Mouse (Mus musculus) forebrain, embryonic 14.5 days (tissue): Measurements from ENCODE around the gene Dlg2. TPM values are rescaled to one million over a fixed set of nuclear protein-coding genes. Genes with fewer than 3 reads are reported as not detected.
A peak's percentile ranks its signal among the peaks of the same experiment; 100 is the strongest.

ENCODE experiments used
- ATAC-seq: fragments of 200-750 bp; cut with Nextera tagmentation; 2 replicates; pipeline ENCODE4 v1.8.0; 2017; ENCODE audit warnings: mild to moderate bottlenecking, moderate library complexity
- DNase-seq: peaks from one replicate; pipeline ENCODE4 v3.0.0-alpha.2; 2015; ENCODE audit warnings: low spot score
- H3K27ac ChIP-seq: fragments of 300-500 bp; sonication (generic); 2 replicates; pipeline ENCODE4 v1.5.1; 2014; ENCODE audit warnings: low read depth, mild to moderate bottlenecking, control low read depth, low read length, moderate library complexity
- H3K27me3 ChIP-seq: fragments of 300-500 bp; sonication (generic); replicated peaks from 2 replicates; pipeline ENCODE4 v1.6.1; 2014; ENCODE audit warnings: low read length, control low read depth, mixed read lengths; ENCODE audit not compliant: control insufficient read depth, insufficient read depth
- H3K36me3 ChIP-seq: fragments of 300-500 bp; sonication (generic); 2 replicates; pipeline ENCODE4 v1.6.1; 2014; ENCODE audit warnings: low read length, control low read depth; ENCODE audit not compliant: control insufficient read depth, insufficient read depth
- H3K4me1 ChIP-seq: fragments of 300-500 bp; sonication (generic); 2 replicates; pipeline ENCODE4 v1.6.1; 2014; ENCODE audit warnings: antibody characterized with exemption, low read length, control low read depth; ENCODE audit not compliant: control insufficient read depth, insufficient read depth
- H3K4me2 ChIP-seq: fragments of 300-500 bp; sonication (generic); 2 replicates; pipeline ENCODE4 v1.6.1; 2014; ENCODE audit warnings: mild to moderate bottlenecking, control low read depth, low read length
- H3K4me3 ChIP-seq: fragments of 300-500 bp; sonication (generic); 2 replicates; pipeline ENCODE4 v1.5.1; 2014; ENCODE audit warnings: low read depth, low read length, control low read depth
- H3K9ac ChIP-seq: fragments of 300-500 bp; sonication (generic); 2 replicates; pipeline ENCODE4 v1.6.1; 2014; ENCODE audit warnings: mild to moderate bottlenecking, low read length, control low read depth, moderate library complexity
- H3K9me3 ChIP-seq: fragments of 300-500 bp; sonication (generic); replicated peaks from 2 replicates; pipeline ENCODE4 v1.6.1; 2016; ENCODE audit warnings: low read length, control low read depth, mixed read lengths; ENCODE audit not compliant: control insufficient read depth
- WGBS: fragments of 180-500 bp; shearing (Covaris S2); extraction: QIAGEN DNeasy Blood & Tissue Kit; methylation state at CpG from one replicate; pipeline ENCODE4 v1.1.7; 2014; 5-methylcytosine and 5-hydroxymethylcytosine counted together
- polyA plus RNA-seq: library from polyadenylated mRNA; unstranded; fragments of >200 nt; fragmentation: Nextera tagmentation; extraction: Ambion mirVana; gene quantifications from 2 replicates; pipeline ENCODE4 v1.2.1, GENCODE M21; 2014

Dlg2 gene
- polyA plus RNA-seq, 1 experiment from 2014 or later: 17.9 TPM

- no peak for ATAC-seq
- no peaks in the 10 kb centered on the region; the same call in 1 of the 2 replicates for H3K4me1 ChIP-seq
- H3K36me3 ChIP-seq: no peaks in the 10 kb centered on the region
- DNase-seq: no peak
- no peak overlapping the region for H3K9ac ChIP-seq
- no peak overlapping the region for H3K27ac ChIP-seq
- H3K9me3 ChIP-seq: no peaks in the 10 kb centered on the region
- H3K27me3 ChIP-seq: no peaks in the 10 kb centered on the region
- no peak overlapping the region for H3K4me2 ChIP-seq
- H3K4me3 ChIP-seq: no peak overlapping the region
- WGBS: 91% methylated on average over 4 of the region's 4 CpGs
Observed at GRCm38 (mm10) chr7:92363800-92364199, 1887.3 kb downstream of the Dlg2 start.

DNA sequence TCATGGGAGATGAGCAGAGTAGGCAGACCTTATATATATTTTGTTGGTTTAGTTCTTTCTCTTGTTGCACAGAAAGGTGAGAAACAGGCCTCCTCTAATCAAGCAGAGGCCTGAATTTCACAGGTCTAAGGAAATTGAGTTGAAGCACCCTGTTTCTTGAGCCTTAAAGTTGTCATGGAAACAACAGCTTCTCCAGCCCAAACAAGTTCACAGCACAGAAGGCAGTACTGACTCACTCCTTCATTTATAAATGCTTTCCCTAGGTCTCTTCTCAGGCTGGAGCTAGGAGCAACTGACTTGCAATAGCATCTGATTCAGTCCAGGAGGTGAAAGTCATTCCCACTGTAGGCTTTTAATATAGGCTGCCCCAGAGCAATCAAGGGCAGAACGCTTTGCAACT, 1890.6 kb downstream of the Dlg2 start:
- ATAC-seq: no peak
- 85% methylated on average over 1 of the region's 1 CpGs for WGBS
- Histone ChIP-seq H3K4me1 (no peaks in the 10 kb centered on the region; the same call in 1 of the 2 replicates), H3K9me3 (no peaks in the 10 kb centered on the region), H3K4me3 (no peak overlapping the region), H3K4me2 (no peak overlapping the region), H3K36me3 (no peaks in the 10 kb centered on the region), H3K27ac (no peak overlapping the region), H3K27me3 (no peaks in the 10 kb centered on the region), H3K9ac (no peak overlapping the region)
- DNase-seq: peak; percentile 36

DNA sequence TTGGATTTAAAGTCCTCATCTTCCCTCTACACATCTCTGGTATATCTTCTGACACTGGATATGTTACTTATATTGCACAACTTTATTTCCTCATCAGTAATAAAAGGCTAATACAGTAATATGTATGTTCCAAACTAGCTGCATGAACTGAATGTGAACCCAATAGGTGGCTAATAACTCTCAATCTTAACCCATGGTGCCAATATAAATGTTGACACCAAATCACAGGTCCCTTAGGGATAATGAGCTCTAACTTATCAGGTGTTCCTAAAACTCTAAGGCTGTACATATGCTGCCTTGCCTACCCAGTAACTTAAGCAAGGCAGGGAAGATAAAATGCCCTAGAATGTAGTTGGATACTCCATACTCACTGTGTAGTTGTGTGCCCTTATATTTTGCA, 1894.0 kb downstream of the Dlg2 start:
- Histone ChIP-seq H3K9me3 (no peaks in the 10 kb centered on the region), H3K36me3 (no peaks in the 10 kb centered on the region), H3K9ac (no peak overlapping the region), H3K4me1 (no peaks in the 10 kb centered on the region), H3K4me2 (no peak overlapping the region), H3K4me3 (no peak overlapping the region), H3K27ac (no peak overlapping the region), H3K27me3 (no peaks in the 10 kb centered on the region)
- ATAC-seq (no peak), DNase-seq (no peak)

- Histone ChIP-seq H3K4me2 (no peak overlapping the region), H3K4me1 (no peaks in the 10 kb centered on the region), H3K9me3 (no peaks in the 10 kb centered on the region), H3K4me3 (no peak overlapping the region), H3K27me3 (no peaks in the 10 kb centered on the region), H3K36me3 (no peaks in the 10 kb centered on the region), H3K9ac (no peak overlapping the region), H3K27ac (no peak overlapping the region)
- ATAC-seq (no peak), DNase-seq (peak; percentile 44)
- WGBS: 54% methylated on average over 4 of the region's 4 CpGs
Observed at GRCm38 (mm10) chr7:92371638-92372037, 1895.2 kb downstream of the Dlg2 start.

- Histone ChIP-seq H3K9me3 (no peaks in the 10 kb centered on the region), H3K4me3 (no peak overlapping the region), H3K9ac (no peak overlapping the region), H3K27ac (no peak overlapping the region), H3K4me1 (no peaks in the 10 kb centered on the region), H3K36me3 (no peaks in the 10 kb centered on the region), H3K27me3 (no peaks in the 10 kb centered on the region), H3K4me2 (no peak overlapping the region)
- WGBS: 80% methylated on average over 5 of the region's 5 CpGs
- no peak for DNase-seq
- ATAC-seq: peak; percentile 40; the same call in 1 of the 2 replicates
Observed at GRCm38 (mm10) chr7:92373863-92374357, 1897.4 kb downstream of the Dlg2 start.

DNA sequence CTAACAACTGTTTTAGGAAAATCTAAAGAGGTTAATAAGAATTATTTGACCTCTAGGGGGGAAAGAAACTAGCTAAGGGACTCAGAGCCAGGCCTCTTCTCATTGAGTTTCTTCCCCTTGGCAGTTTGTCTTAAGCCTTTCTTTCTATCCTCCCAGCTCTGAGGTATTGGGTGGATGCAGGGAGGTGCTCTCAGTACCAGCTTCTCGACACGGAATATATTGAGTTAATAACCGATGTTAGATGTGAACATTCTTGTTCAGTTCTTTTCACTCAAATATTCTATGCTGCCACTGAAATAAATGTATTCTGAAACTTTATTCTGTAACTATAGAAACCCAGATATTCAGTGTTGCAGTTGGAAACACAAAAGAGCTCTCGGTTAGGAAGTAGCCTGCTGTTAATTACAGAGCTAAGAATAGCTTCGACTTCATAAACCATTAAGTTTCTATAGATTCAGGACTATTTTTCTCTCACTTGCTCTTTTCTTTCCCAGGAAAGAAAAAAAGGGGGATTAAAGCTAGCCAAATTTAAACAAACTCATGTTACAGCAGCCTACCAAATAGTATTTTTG, 1907.5 kb downstream of the Dlg2 start:
- Histone ChIP-seq H3K36me3 (no peaks in the 10 kb centered on the region), H3K4me2 (no peak overlapping the region), H3K9ac (no peak overlapping the region), H3K4me1 (no peaks in the 10 kb centered on the region), H3K4me3 (no peak overlapping the region), H3K27ac (no peak overlapping the region), H3K9me3 (no peaks in the 10 kb centered on the region), H3K27me3 (no peaks in the 10 kb centered on the region)
- WGBS: 27% methylated on average over 5 of the region's 5 CpGs
- ATAC-seq (no peak; the same call in 1 of the 2 replicates), DNase-seq (peak; percentile 48)

- WGBS: 86% methylated on average over 6 of the region's 6 CpGs
- no peaks in the 10 kb centered on the region for H3K36me3 ChIP-seq
- no peak overlapping the region for H3K9ac ChIP-seq
- H3K4me1 ChIP-seq: no peaks in the 10 kb centered on the region
- H3K4me3 ChIP-seq: no peak overlapping the region
- H3K9me3 ChIP-seq: no peaks in the 10 kb centered on the region
- no peak overlapping the region for H3K27ac ChIP-seq
- no peak for ATAC-seq
- H3K4me2 ChIP-seq: no peak overlapping the region
- no peaks in the 10 kb centered on the region for H3K27me3 ChIP-seq
- no peak for DNase-seq
Observed at GRCm38 (mm10) chr7:92392052-92392640, 1915.7 kb downstream of the Dlg2 start.

DNA sequence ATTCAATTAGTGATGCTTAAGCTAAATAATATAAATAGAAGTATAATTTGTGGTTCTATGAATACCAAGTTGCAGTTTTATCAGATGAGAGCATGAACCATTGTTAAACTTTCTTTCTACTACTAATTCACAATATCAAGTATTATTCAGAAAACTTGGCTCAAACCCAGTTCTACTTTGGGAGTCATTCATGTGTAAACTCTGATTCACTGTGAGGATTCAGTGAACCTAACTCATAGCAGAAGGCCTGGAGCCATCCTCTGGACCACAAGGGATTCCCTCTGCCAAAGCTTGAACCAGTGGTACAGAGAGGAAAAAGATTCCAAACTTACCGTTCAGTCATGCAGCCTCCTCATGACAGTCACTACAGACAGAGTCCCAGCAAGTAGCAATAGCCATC, 1920.3 kb downstream of the Dlg2 start:
- Histone ChIP-seq H3K36me3 (no peaks in the 10 kb centered on the region), H3K27me3 (no peaks in the 10 kb centered on the region), H3K4me2 (no peak overlapping the region), H3K9me3 (no peaks in the 10 kb centered on the region), H3K27ac (no peak overlapping the region), H3K4me3 (no peak overlapping the region), H3K9ac (no peak overlapping the region), H3K4me1 (peaks cover 2% of the 10 kb centered on the region; the same call in 1 of the 2 replicates)
- 57% methylated on average over 1 of the region's 1 CpGs for WGBS
- no peak for ATAC-seq
- no peak for DNase-seq

- ATAC-seq (no peak), DNase-seq (no peak)
- Histone ChIP-seq H3K4me3 (no peak overlapping the region), H3K27ac (no peak overlapping the region), H3K9me3 (no peaks in the 10 kb centered on the region), H3K9ac (no peak overlapping the region), H3K4me1 (peaks cover 2% of the 10 kb centered on the region; the same call in 1 of the 2 replicates), H3K27me3 (no peaks in the 10 kb centered on the region), H3K4me2 (no peak overlapping the region), H3K36me3 (no peaks in the 10 kb centered on the region)
- 63% methylated on average over 1 of the region's 1 CpGs for WGBS
Observed at GRCm38 (mm10) chr7:92398841-92399240, 1922.4 kb downstream of the Dlg2 start.
